Comparison of ENCODE assay signal across 9 mouse cellular contexts in genomic region chr7:80628708-80629183, GRCm38 (mm10). TPM values are rescaled to one million over a fixed set of nuclear protein-coding genes. Genes with fewer than 3 reads are reported as not detected.
DNase-seq lines count a peak whose midpoint lies in the region; ATAC-seq lines count a peak whose summit lies in the region.
"Had no signal": no experiment of that assay in that cellular context is flagged by ENCODE, and none has a peak within 500 bp of the region (broad histone marks: within the 10 kb centered on the region; RNA-seq: fewer than 3 reads in every experiment).

No protein-coding gene starts in this region.

- H3K4me1 ChIP-seq in midbrain, embryonic 10.5 days: peaks cover 15% of the 10 kb centered on the region
- H3K4me1 ChIP-seq in midbrain, embryonic 15.5 days: 0 out of 2 replicates have a peak, but pooled peaks cover 3% of the 10 kb centered on the region

- no peak for ATAC-seq in midbrain, embryonic 15.5 days (replicated peaks)
- ATAC-seq in inflammation-experienced regulatory T-cells, adult 6 months: peak; percentile 92
- ATAC-seq in megakaryocyte, adult 5-6 weeks (ENCODE audit: poor library complexity, severe bottlenecking): peak; percentile 86

- H3K27ac ChIP-seq in midbrain, embryonic 10.5 days (replicated peaks): 0 out of 2 replicates have a peak overlapping the region, but pooled peaks have one; percentile 38
- no peak overlapping the region for H3K27ac ChIP-seq in midbrain, embryonic 15.5 days

- H3K9ac ChIP-seq in midbrain, embryonic 15.5 days: no peak overlapping the region

- WGBS in midbrain, embryonic 10.5 days: 72% methylated on average over 8 of the region's 8 CpGs
- 71% methylated on average over 8 of the region's 8 CpGs for WGBS in midbrain, embryonic 15.5 days

- peaks cover 9% of the 10 kb centered on the region for H3K36me3 ChIP-seq in midbrain, embryonic 10.5 days
- 0 out of 2 replicates have a peak, but pooled peaks cover 2% of the 10 kb centered on the region for H3K36me3 ChIP-seq in midbrain, embryonic 15.5 days (replicated peaks)

- intact Hi-C loops in left cerebral cortex, postnatal 25 days (cut with DNase I): no loop called here

- no peaks in the 10 kb centered on the region for H3K9me3 ChIP-seq in midbrain, embryonic 10.5 days (replicated peaks)
- H3K9me3 ChIP-seq in midbrain, embryonic 15.5 days: no peaks in the 10 kb centered on the region

- no peaks in the 10 kb centered on the region for H3K27me3 ChIP-seq in midbrain, embryonic 10.5 days (ENCODE audit: low read depth, poor library complexity, severe bottlenecking)
- H3K27me3 ChIP-seq in midbrain, embryonic 15.5 days (replicated peaks): no peaks in the 10 kb centered on the region

- no peak for DNase-seq in midbrain, embryonic 10.5 days (ENCODE audit: low spot score)
- DNase-seq in adrenal gland, postnatal 25 days: peak; percentile 56
- DNase-seq in fibroblast of lung, adult 2 months (ENCODE audit: low read depth): peak; percentile 80
- DNase-seq in left cerebral cortex, postnatal 25 days (ENCODE audit: low spot score in 2 of 2): peak; percentile 45 to 69
- peak; percentile 70 to 76 for DNase-seq in thymus, adult 18-20 months

- no peak overlapping the region for H3K4me3 ChIP-seq in midbrain, embryonic 10.5 days
- H3K4me3 ChIP-seq in midbrain, embryonic 15.5 days: no peak overlapping the region
- H3K4me3 ChIP-seq: myocyte had no signal

- no peak overlapping the region for H3K4me2 ChIP-seq in midbrain, embryonic 15.5 days

RNA-seq across cellular contexts. Expression of gene Crtc3, which starts 59.9 kb away (rescaled TPM):
- polyA plus RNA-seq in midbrain, embryonic 10.5 days (2016; fragmentation: Nextera tagmentation; extraction: Ambion mirVana): 8.4 and 9.3 TPM in 2 replicates
- 15.6 and 15.7 TPM in 2 replicates for polyA plus RNA-seq in midbrain, embryonic 15.5 days (2015; fragmentation: Nextera tagmentation; extraction: Ambion mirVana)
- total RNA-seq in adrenal gland, postnatal 25 days (2021): 34.0 and 39.3 TPM in 2 replicates
- polyA plus RNA-seq in inflammation-experienced regulatory T-cells, adult 6 months (2017; shearing (Covaris generic)): 10 to 100 TPM in 2 of 3 experiments, 1 to 10 TPM in 1; 8.7 to 24.0 (median 21.0) TPM
- total RNA-seq in left cerebral cortex, postnatal 25 days (2021): 10 to 100 TPM; 12.7 to 13.4 TPM
- 21.3 and 26.9 TPM in 2 replicates for total RNA-seq in megakaryocyte, adult 5-6 weeks (2015)
- 12.5 and 13.0 TPM in 2 replicates for total RNA-seq in megakaryocyte, adult 5-6 weeks (2017)
